Mouse (Mus musculus): ENCODE results near the gene Spesp1. TPM values are rescaled to one million over a fixed set of nuclear protein-coding genes. Genes with fewer than 3 reads are reported as not detected.
A peak's percentile ranks its signal among the peaks of the same experiment; 100 is the strongest.

Gene Spesp1
- polyA plus RNA-seq, 1 experiment: not detected

DNA sequence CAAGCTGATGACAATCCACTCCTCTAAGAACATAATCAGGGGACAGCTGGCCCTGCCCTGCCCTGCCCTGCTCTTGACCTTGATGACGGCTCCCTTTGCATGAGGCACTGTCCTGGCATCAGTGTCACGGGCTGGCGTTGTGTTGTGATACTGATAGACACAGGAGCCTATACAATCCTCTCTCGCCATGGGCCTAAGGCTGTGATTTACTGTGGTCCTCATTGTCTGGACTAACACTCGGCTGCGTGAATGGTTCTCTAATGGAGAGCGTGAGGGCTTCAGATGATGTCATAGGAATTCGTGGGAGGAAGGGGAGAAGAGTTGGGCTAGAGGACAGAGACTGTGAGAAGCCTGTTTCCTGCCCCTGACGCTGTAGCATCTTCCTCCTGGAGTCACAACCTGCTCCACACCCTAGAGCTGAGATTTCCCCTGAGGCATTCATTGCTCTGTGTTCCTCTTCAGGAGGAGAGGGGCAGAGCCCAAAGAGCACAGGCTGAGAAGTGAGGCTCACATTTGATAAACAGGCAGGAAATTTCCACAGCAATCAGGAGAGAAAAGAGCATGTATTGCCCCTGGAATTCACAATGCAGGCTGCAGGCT is 44.5 kb downstream of the Spesp1 start:
- H3K27me3 ChIP-seq (ENCODE audit: control insufficient read depth, insufficient read depth, insufficient read length): no peaks in the 10 kb centered on the region
- H3K4me2 ChIP-seq (ENCODE audit: low read depth): no peak overlapping the region
- H3ac ChIP-seq (ENCODE audit: control insufficient read depth, insufficient read length): no peak overlapping the region
- H3K36me3 ChIP-seq (ENCODE audit: control insufficient read depth, insufficient read depth): no peaks in the 10 kb centered on the region
- no peak for TF ChIP-seq E2F4 (IDR thresholded peaks at IDR 0.05; ENCODE audit: insufficient read depth)
- TF ChIP-seq POLR2A (IDR thresholded peaks at IDR 0.05; ENCODE audit: insufficient read length, low read depth): no peak
- TF ChIP-seq MYOD1 (IDR thresholded peaks at IDR 0.05; ENCODE audit: control insufficient read depth in 1 of 3, insufficient read length in 2 of 3, low read depth in 2 of 3): peak in 1 of 3 experiments; percentile 49
- peak in 1 of 3 experiments; percentile 41 for TF ChIP-seq MYOG (IDR thresholded peaks at IDR 0.05; ENCODE audit: control insufficient read depth in 1 of 3, insufficient read depth in 1 of 3, insufficient read length in 2 of 3, low read depth in 2 of 3)
- no peak for TF ChIP-seq POLR2AphosphoS2 (IDR thresholded peaks at IDR 0.05; ENCODE audit: insufficient read length, low read depth)
- no peak for TF ChIP-seq CEBPB (IDR thresholded peaks at IDR 0.05; ENCODE audit: insufficient read depth, poor library complexity, severe bottlenecking)
- TF ChIP-seq MAX (IDR thresholded peaks at IDR 0.05; ENCODE audit: low read depth): no peak
- no peak for TF ChIP-seq USF1 (IDR thresholded peaks at IDR 0.05; ENCODE audit: low read depth)
- TF ChIP-seq TCF3 (IDR thresholded peaks at IDR 0.05; ENCODE audit: insufficient read length, low read depth): no peak
- TF ChIP-seq REST (IDR thresholded peaks at IDR 0.05; ENCODE audit: insufficient read depth, insufficient read length): no peak
- TF ChIP-seq SRF (IDR thresholded peaks at IDR 0.05; ENCODE audit: control insufficient read depth, insufficient read length, low read depth): no peak
- no peak for TF ChIP-seq TCF12 (IDR thresholded peaks at IDR 0.05; ENCODE audit: insufficient read depth, poor library complexity, severe bottlenecking)
- H3K4me3 ChIP-seq: no peak overlapping the region
- H3K79me2 ChIP-seq (ENCODE audit: control insufficient read depth, insufficient read depth): no peaks in the 10 kb centered on the region

DNA sequence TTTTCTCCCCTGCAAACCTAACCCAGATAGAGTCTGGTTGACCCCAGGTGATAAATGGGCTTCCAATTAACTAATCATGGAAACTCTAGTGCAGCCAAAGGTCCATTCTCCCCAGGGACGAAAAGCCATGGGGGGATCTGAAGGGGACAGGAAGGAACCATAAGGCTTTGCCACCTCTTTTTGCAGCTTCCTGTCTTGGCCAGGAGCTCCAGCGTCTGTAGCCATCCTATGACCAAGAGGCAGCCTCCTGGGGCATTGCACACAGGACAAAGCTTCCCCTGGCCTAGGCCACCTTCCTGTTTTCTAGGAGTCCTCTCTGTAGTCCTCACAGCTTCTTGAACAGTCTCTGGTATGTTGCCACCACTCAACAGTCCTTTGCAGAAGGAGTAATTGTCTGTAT is 46.5 kb downstream of the Spesp1 start:
- H3K4me3 ChIP-seq: no peak overlapping the region
- TF ChIP-seq MAX (IDR thresholded peaks at IDR 0.05; ENCODE audit: low read depth) (no peak), CEBPB (IDR thresholded peaks at IDR 0.05; ENCODE audit: insufficient read depth, poor library complexity, severe bottlenecking) (no peak), REST (IDR thresholded peaks at IDR 0.05; ENCODE audit: insufficient read depth, insufficient read length) (no peak), MYOG (IDR thresholded peaks at IDR 0.05; ENCODE audit: control insufficient read depth in 1 of 3, insufficient read depth in 1 of 3, insufficient read length in 2 of 3, low read depth in 2 of 3) (no peak), E2F4 (IDR thresholded peaks at IDR 0.05; ENCODE audit: insufficient read depth) (no peak), MYOD1 (IDR thresholded peaks at IDR 0.05; ENCODE audit: control insufficient read depth in 1 of 3, insufficient read length in 2 of 3, low read depth in 2 of 3) (no peak), POLR2A (IDR thresholded peaks at IDR 0.05; ENCODE audit: insufficient read length, low read depth) (no peak), TCF3 (IDR thresholded peaks at IDR 0.05; ENCODE audit: insufficient read length, low read depth) (no peak), USF1 (IDR thresholded peaks at IDR 0.05; ENCODE audit: low read depth) (no peak), SRF (IDR thresholded peaks at IDR 0.05; ENCODE audit: control insufficient read depth, insufficient read length, low read depth) (no peak)

DNA sequence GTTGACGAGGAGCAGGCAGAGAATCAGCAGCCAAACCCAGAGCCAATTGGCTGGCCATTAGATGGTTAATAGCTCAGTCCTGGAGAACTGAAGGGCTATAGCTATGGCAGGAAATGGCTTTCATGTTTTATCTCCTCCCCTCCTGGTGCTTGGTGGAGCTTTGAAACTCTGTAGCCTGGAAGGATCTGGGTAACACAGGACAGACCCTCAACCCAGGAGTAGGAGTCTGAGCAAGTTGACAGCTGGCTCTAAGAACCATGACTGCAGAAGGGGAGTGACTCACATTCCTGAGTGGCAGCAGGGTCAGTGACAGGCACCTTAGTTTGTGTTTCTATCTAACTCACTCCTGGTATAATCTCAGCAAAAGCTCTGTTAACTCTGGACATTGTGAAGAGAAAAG is 49.4 kb downstream of the Spesp1 start:
- TF ChIP-seq SRF (IDR thresholded peaks at IDR 0.05; ENCODE audit: control insufficient read depth, insufficient read length, low read depth) (no peak), TCF12 (IDR thresholded peaks at IDR 0.05; ENCODE audit: insufficient read depth, poor library complexity, severe bottlenecking) (no peak), MYOG (IDR thresholded peaks at IDR 0.05; ENCODE audit: control insufficient read depth in 1 of 3, insufficient read depth in 1 of 3, insufficient read length in 2 of 3, low read depth in 2 of 3) (no peak), CEBPB (IDR thresholded peaks at IDR 0.05; ENCODE audit: insufficient read depth, poor library complexity, severe bottlenecking) (no peak), TCF3 (IDR thresholded peaks at IDR 0.05; ENCODE audit: insufficient read length, low read depth) (no peak), POLR2AphosphoS2 (IDR thresholded peaks at IDR 0.05; ENCODE audit: insufficient read length, low read depth) (no peak), USF1 (IDR thresholded peaks at IDR 0.05; ENCODE audit: low read depth) (no peak), E2F4 (IDR thresholded peaks at IDR 0.05; ENCODE audit: insufficient read depth) (no peak), MAX (IDR thresholded peaks at IDR 0.05; ENCODE audit: low read depth) (no peak), POLR2A (IDR thresholded peaks at IDR 0.05; ENCODE audit: insufficient read length, low read depth) (no peak), MYOD1 (IDR thresholded peaks at IDR 0.05; ENCODE audit: control insufficient read depth in 1 of 3, insufficient read length in 2 of 3, low read depth in 2 of 3) (no peak), REST (IDR thresholded peaks at IDR 0.05; ENCODE audit: insufficient read depth, insufficient read length) (no peak)
- Histone ChIP-seq H3K79me2 (ENCODE audit: control insufficient read depth, insufficient read depth) (no peaks in the 10 kb centered on the region), H3K27me3 (ENCODE audit: control insufficient read depth, insufficient read depth, insufficient read length) (peaks cover 3% of the 10 kb centered on the region), H3ac (ENCODE audit: control insufficient read depth, insufficient read length) (no peak overlapping the region), H3K36me3 (ENCODE audit: control insufficient read depth, insufficient read depth) (no peaks in the 10 kb centered on the region), H3K4me2 (ENCODE audit: low read depth) (no peak overlapping the region), H3K4me3 (no peak overlapping the region)

More for the DNA sequence above, 46.5 kb downstream of the Spesp1 start:
- no peaks in the 10 kb centered on the region for H3K27me3 ChIP-seq (ENCODE audit: control insufficient read depth, insufficient read depth, insufficient read length)
- H3K4me2 ChIP-seq (ENCODE audit: low read depth): no peak overlapping the region
- H3K79me2 ChIP-seq (ENCODE audit: control insufficient read depth, insufficient read depth): no peaks in the 10 kb centered on the region
- H3ac ChIP-seq (ENCODE audit: control insufficient read depth, insufficient read length): no peak overlapping the region
- no peaks in the 10 kb centered on the region for H3K36me3 ChIP-seq (ENCODE audit: control insufficient read depth, insufficient read depth)

DNA sequence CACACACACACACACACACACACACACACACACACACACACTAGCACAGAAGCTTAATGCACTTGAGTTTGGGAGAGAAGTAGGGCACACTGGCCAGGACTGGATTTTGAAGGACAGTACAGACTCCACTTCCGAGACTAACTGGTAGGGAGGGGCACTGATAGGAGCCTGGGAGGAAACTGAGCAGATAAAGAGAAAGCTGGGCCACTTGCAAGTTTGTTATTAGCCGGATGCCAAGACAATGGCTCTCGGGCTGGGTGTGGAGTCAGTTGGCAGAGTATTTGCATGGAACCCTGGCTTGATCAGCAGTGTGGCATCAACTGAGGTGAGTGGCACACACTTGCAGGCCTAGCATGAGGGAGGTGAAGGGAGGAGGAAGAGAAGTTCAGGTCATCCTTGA is 51.0 kb downstream of the Spesp1 start:
- H3K4me3 ChIP-seq: no peak overlapping the region
- TF ChIP-seq MYOD1 (IDR thresholded peaks at IDR 0.05; ENCODE audit: control insufficient read depth in 1 of 3, insufficient read length in 2 of 3, low read depth in 2 of 3) (no peak), CEBPB (IDR thresholded peaks at IDR 0.05; ENCODE audit: insufficient read depth, poor library complexity, severe bottlenecking) (no peak), USF1 (IDR thresholded peaks at IDR 0.05; ENCODE audit: low read depth) (no peak), POLR2A (IDR thresholded peaks at IDR 0.05; ENCODE audit: insufficient read length, low read depth) (no peak), REST (IDR thresholded peaks at IDR 0.05; ENCODE audit: insufficient read depth, insufficient read length) (no peak), TCF12 (IDR thresholded peaks at IDR 0.05; ENCODE audit: insufficient read depth, poor library complexity, severe bottlenecking) (no peak), SRF (IDR thresholded peaks at IDR 0.05; ENCODE audit: control insufficient read depth, insufficient read length, low read depth) (no peak), POLR2AphosphoS2 (IDR thresholded peaks at IDR 0.05; ENCODE audit: insufficient read length, low read depth) (no peak), MYOG (IDR thresholded peaks at IDR 0.05; ENCODE audit: control insufficient read depth in 1 of 3, insufficient read depth in 1 of 3, insufficient read length in 2 of 3, low read depth in 2 of 3) (no peak), E2F4 (IDR thresholded peaks at IDR 0.05; ENCODE audit: insufficient read depth) (no peak), MAX (IDR thresholded peaks at IDR 0.05; ENCODE audit: low read depth) (no peak), TCF3 (IDR thresholded peaks at IDR 0.05; ENCODE audit: insufficient read length, low read depth) (no peak)
- no peaks in the 10 kb centered on the region for H3K79me2 ChIP-seq (ENCODE audit: control insufficient read depth, insufficient read depth)
- H3K27me3 ChIP-seq (ENCODE audit: control insufficient read depth, insufficient read depth, insufficient read length): peaks cover 3% of the 10 kb centered on the region
- H3K36me3 ChIP-seq (ENCODE audit: control insufficient read depth, insufficient read depth): no peaks in the 10 kb centered on the region
- H3ac ChIP-seq (ENCODE audit: control insufficient read depth, insufficient read length): no peak overlapping the region
- no peak overlapping the region for H3K4me2 ChIP-seq (ENCODE audit: low read depth)

All from myocyte (in vitro differentiated cells).